Mouse (Mus musculus) ES-CJ7 (cell line): Measurements from ENCODE around the gene Pdia5.

Experiments used
- DNase-seq: peaks from one replicate; pipeline ENCODE4 v3.0.0; 2011; ENCODE audit warnings: low read depth, low spot score

The Pdia5 gene

DNA sequence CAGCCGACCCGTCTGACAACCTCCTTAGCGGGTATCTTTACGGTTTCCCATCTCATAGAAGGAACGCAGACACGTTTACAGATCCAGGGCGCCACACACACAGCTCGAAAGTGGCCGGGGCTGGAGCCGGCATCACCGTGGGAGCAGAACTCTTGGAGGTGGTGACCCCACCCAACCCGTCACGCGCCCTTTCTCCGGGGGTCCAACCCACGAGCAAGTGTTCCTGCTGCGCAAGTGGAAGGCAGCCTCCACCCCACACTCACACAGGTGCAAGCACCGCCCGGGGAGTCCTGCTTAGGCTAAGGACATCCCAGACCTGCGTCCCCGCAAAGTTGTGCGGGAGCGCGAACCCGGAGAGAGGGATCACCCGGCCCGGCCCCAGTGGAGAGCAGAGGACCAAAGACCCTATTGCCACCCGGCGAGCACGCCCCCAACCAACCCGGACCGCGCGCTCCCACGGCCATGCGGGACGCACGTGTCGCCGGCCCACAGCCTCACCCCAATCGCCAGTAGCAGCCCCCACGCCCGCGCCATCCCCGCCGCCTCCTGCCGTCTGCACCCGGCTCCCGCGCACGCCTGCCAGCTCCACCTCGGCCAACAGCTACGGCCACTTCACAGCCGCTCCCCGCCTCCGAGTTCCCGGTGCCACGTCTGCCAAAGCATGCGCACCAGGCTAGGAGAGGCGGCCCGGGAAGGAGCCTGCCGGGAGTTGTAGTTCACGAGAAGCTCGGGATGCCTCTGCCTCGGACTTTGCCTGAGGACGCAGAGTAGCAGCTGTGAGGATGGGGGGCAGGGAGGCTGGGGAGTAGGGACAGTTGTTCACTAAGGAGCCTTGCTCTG, at the start of gene Pdia5:
Gene Pdia5, minus strand, starts transcription at position 643 of the 840 bp plus-strand sequence.
- peak; percentile 82 for DNase-seq

DNA sequence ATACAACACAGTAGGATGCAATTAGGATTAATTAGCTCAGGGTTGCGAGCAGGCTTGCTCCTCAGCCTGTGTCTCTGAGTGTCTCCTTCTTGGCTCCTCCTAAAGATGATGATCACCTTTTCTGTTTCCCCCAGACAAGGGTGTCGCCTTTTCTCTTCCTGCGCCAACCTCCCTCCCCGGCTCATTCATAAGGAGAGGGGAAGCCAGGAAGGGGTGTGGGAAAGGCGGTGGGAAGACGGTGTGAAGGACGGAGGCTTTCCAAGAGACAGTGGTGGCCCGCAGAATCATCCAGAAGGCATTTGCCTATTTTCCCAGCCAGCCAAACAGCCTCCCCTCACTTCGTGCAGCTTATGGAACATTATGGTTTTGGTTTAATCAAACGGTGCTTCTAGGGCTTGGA, 48.4 kb upstream of the Pdia5 start:
- DNase-seq, result no peak

DNA sequence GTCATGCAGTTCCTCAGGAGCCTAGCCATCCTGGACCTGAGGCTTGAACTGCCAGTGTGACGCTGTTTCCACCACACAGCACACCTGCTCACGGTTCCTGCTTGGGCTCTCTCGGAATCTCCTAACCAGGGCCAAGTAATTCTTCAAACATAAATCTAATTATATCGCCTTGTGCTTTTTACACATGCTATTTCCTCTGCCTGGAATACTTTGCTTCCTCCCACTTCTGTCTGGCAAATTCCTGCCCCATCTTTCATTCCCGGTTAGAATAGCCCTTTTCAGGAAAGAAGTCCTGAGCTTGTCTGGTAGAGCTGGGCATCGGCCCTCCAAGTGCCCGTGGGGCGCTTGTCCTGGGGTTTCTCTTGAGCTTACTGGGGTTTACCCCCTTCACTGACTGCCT, 47.0 kb upstream of the Pdia5 start:
- DNase-seq, result no peak

DNA sequence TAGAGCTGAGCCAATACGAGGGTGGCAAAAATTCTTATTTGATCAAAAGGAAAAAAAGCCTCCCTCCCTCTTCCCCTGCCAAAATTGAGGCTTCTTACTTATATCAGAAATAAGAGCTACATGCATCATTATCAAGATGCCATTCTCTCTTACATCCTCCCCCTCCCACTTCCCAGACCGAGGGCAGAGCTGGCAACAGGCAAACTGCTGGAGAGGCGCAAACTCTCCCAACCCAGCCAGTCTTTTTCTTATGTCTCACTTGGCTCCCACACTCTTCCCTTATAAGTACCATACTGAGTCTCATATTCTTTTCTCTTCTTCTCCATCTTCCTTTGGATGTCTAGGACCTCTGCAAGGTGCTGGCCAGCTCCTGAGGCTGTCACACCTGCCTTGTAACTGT, 44.0 kb upstream of the Pdia5 start:
- DNase-seq, result no peak

DNA sequence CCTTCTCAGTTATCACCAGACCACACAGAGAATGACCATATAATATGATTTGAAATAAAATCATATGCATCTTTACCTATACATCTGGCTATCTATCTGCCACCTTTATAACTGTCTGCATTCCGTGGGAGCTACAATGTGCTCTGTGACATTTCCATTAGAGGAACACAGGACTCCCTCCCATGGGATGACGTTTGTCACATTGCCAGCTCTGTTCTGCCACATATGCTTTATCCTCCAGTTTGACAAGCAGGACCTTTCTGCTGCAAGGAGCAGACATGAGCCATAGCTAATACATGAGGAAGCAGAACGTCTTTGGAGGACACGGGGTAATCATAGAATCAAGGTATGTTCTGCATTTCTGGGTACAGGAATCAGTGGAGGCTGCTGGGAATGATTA, 33.5 kb upstream of the Pdia5 start:
- no peak for DNase-seq

DNA sequence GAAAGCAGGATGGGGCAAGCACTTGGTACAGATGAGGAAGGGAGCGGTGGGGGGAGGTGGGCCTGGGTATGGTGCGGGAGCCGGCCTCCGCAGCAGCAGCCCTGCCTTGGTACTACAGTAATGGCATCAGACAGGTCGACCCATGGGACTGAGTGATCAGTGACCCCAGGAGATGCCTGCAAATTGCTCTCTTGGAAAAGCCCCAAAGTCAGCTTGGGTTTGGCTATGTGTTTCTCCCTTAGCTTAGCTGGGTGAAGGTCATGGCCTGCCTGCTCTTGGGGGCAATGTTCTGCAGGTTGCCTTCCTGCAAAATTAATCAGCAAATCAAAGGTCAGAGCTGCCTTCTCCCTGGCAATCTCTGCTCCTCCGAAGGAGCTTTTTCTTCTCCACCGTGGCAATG, 28.6 kb upstream of the Pdia5 start:
- no peak for DNase-seq

DNA sequence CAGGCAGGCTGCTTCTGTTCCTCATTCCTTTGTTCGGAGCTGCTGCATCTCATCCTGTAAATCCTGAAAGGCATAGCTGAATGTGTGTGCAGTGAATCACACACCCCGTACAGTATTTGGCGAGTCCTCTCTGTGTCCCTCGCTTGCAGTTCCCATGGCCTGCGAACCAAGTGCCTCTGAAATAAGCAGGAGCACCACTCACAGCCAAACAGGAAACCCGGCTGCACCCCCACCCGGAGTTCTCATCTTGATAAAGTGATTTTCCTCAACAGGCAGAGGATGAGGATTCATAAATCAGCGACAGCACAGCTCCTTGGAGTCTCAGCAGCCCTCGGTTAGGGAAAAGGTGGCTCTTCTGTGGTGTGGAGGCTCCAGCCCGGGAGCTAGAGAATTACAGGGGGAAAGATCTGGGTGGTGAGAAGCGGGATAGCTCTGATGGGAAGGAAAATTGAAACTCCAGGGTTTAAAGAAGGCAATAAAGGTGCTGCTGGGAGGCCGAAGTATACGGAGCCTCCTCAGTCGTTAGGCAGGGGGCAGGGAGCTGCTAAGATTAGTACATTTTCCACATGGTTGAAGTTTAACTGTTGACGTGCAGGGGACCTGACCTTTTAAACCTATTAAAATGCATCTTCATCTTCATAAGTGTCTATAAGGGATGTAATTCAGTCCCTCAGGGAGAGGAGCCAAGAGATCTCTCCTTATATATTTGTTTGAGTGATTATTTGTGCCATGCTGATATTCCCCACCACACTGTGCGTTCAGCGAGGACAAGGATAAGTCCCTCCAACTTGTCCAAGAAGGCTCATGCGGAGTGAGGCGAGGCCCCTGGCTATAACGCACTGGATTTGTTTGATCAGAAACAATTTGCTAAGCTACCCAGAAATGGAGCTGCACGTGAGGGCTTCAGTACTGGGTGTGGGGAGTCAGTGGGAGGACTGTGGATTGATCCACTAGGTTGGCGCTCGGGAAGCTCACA, 27.6 kb upstream of the Pdia5 start:
- DNase-seq, result no peak

DNA sequence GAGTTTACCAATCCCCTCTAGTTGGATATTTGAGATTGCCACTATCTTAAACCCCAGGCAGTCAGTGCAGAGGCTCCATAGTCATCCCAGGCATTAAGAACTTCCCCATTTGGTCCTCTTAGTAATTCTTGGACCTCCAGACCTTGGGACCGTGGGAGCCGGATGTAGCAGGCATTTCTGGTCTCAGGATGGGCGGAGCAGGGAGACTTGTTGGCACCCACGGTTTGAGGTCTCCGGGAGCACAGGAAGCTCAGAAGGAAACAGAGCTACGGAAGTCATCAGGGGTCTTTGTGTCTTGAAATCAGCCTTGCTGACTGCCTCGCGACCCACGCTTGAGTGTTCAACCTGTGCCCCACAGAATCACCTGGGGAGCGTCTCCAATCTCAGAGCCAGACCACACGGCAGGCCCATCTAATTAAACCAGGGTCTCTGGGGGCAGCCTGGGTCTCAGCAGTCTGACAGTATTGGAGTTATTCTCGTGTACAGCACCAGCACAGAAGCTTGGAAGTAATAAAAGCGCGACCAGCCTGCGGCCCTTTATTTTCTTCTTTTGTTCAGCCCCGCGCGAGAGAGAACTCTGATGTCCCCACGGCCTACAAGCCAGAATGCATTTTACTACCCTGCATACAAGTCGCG, 25.4 kb upstream of the Pdia5 start:
- DNase-seq, result no peak

DNA sequence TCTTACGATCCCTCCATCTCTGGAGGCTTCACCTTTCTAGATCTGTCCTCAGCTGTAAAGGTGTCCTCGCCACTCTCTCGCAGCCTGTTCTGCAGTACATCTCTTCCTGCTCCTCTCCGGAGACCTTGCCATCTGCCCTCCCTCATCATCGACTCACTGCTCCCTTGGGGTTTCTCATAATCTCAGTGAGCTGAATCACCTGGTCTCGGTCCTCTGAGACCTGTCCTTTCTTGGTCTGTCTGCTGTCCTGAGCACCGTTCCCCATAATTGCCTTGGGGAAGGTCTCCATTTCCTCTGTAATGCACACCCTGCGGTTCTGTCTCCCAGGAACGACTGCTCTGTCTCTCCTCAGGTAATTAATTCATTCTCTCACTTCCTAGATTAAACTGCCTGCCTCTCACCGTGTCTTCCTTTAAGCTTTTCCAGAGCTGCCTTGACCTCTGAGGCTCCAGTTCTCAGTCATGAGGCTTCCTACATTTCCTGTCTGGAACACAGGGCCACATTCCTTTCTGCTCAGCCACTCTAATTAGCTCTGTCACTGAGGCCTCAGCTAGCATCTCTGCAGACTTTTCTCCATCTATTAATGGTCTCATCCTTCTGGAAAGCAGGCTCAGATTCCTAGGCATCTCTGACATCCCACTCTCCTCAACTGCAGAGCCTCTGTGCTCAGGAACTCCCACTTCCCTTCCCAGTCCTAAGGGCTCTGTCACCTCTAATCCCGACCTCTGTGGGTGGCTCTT, 18.8 kb upstream of the Pdia5 start:
- DNase-seq, result no peak

DNA sequence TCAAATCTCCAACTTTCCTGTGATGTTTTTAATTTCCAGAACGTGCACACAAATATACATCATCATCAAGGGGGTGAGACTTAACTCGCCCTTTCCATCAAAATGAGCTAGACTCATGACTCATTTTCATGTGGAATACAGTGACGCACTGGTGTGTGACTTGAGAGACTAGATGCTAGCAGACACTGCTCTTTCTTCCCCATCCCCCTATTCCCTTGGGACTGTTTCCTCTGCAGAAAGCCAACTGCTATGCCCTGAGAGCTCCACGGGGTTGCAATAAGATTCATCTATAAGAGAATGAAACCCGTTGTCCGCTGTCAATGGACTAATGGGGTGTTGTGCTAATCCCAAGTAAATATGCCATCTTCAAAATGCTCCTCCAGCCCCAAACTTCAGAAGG, 17.9 kb upstream of the Pdia5 start:
- DNase-seq, result no peak

DNA sequence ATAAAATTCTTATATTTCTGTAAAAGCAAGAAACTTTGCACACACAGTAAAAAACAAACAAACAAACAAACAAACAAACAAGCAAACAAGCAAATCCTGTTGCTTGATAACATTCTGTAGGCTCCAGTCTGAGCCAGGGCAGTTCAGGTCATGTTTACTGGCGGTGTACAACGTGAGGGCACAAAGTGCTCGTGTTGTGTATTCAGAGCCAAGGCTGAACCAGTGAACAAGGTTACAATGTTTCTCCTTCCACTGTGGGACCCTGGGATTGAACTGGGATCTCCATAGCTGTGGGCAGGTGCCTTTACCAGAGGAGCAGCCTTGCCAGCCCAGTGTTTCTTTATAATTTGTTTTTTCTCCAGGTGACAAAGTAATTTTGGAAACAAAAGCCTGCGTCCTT, 15.1 kb upstream of the Pdia5 start:
- no peak for DNase-seq

DNA sequence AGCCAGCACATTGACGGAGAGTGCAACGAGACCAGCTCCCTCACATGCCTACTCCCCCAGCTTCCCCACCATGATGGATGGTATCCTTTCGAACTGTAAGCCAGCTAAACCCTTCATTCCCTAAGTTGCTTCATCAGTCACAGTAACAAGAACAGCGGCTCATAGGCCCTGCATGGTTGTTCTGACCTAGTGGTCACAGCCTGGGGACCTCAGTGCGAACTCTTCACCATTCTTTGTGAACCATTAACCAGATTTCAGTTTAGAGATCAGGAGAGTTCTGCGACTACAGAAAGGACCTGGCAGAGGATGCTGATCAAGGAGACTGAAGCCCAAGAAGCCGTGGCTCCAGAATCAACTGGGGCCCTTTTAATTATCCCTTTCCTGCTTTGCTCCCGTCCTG, 13.6 kb upstream of the Pdia5 start:
- DNase-seq, result no peak

DNA sequence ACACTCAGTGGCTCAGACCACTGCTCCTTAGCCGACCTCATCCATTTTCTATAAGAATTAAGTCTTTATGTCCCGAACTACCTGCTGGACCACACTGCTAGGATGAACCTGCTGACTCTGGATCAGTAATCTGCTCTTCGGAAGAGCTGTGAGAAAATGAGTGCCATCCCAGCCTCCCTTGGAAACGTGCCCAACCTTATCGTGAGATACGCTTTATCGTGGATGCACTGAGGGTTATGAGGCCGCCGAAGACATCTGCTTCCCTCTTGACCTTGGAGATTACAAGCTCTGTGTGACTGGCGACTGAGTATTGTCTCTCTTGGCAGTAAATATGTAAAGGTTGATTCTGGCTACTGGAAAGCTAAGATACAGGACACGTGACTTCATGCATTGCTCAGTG, 11.8 kb upstream of the Pdia5 start:
- DNase-seq, result no peak

DNA sequence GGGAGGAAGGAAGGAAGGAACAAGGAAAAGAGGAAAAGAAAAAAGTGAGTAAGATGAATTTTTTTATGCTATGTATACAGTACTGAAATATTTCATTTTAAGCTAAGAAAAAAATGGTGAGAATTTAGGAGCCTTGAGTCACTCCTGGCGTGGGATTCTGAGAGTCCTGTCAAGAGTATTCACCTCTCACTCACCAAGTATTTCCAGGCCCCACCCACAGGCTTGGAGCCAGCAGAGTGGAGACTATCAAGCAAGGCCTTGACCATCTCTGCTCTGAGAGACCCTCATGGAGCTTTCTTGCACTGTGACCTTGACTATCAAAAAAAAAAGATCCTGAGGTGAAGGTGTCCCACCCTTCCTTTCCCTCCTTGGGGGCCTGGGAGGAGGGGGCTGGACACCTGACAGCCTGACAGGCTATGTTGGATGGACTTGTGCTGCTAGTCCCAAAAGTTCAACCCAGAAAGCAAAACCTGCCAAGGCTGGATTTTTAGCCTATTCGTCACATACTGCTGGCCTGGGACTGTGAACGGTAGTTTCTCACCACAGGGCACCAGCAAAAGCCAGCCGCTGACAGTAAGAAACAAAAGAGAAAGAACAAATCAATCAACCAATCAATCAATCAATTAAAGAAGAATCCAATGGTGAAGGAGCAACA, 10.6 kb upstream of the Pdia5 start:
- no peak for DNase-seq

DNA sequence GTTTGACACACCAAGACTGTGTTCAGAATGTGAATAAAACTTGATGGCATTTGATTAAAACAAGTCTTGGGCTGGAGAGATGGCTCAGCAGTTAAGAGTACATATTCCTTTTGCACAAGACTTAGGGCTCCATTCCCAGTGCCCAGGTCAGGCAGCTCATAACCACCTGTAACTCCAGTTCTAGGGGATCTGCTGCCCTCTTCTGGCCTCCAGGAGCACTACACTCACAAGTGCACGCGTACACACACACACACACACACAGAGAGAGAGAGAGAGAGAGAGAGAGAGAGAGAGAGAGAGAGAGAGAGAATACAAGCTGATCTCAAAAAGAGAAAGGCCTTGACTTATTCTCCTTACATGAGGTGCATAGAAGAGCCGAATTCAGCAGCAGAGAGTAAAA, 9.7 kb upstream of the Pdia5 start:
- peak; percentile 32 for DNase-seq

DNA sequence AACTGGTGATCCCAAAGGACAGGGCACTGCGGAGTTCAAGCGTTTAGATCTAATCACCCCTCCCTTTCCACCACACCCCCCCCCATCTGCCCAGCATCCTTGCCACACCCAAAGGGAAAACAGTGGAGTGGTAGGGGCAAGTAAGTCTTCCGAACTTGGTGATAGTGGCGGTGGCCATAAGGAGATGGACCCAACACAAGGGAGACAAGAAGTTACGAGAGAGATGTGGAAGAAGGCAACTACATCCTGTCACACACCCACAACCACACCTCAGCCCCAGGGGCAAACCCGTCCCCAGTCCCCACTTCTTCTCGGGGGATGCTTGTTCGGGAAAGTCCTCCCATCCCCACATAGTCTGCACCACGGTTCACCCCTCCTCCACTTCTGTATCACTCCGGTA, 880 bp downstream of the Pdia5 start:
- DNase-seq, result no peak

DNA sequence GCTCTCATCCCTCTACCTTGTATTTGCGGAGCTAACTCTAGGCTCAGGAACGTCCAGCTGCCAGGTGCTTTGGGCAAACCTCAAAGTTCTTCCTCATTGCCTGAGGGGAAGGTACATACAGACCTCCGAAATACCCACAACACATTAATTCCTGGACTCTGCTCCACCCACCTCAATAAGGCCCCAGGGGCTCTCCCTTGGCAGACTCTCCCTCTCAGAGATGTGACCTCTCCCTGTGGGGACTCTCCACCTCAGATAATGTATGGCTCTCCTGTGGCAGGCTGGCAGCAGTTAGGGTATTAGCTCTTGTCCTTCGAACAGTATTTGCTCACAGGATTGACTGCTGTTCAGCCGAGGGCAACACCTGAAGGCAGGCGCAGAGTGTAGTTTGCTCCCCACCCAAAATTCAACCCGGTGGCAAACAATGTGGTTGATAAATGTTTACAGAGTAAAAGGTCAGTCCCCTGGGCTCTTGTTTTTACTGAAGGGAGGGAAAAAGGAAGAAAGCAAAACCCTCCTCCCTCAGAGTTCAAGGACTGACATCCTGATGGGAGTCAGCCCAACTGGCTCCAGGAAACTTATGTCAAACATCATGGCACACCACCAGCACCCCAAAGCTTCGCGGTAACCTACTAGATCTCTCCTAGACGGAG, 1.5 kb downstream of the Pdia5 start:
- peak; percentile 19 for DNase-seq

DNA sequence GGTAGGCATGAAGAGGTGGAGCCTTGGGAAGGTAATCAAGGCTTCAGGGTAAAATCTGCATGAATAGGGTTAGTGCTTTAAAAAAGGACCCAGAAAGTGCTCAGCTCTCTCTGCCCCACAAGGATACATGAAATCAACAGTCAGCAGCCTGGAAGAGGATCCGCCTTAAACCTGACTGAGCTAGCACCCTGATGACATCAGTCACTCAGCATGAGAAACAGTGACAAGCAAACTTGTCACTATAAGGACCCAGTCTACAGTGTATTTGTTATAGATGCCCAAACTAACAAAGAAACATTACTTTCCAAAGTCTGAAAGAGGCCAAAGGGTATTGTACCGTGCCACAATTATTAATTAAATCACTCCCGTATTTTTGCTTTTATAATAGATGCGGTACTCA, 2.9 kb downstream of the Pdia5 start:
- DNase-seq, result no peak

DNA sequence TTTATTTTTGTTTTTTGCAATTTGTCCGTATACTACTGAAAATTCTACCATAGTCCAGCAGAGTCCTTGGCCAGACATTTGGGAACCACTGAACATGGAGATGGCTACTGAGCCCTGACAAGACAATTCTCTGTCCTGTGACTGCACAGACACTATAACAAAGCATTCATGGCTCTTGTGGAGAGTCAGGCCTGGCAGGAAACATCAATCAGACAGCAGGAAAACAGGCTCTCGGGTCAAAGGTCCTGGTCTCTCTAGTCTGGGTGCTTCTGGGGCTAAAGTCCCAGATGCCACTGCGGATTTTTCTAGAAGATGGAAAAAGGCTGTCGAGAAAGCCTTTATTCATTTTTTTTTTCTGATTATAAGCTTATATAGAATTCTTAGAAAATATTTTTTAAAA, 3.6 kb downstream of the Pdia5 start:
- DNase-seq, result no peak

DNA sequence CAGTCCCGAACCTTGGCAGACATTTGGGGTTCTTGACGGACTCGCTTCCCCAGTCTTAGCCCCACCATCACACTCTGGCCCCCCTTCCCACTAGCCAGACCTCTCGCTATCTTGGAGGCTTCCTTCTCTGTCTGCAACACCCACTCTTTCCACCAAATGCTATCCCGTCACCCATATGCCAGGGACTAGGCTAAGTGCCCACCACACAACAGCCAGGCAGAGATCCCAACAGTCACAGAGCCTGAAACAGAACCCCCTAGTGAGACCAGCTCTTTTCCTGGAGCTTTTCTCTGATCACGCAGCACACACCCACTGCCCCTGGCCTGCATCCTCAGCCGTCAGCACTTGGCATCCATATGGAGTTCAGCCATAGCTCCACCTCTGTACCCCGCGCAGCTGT, 5.0 kb downstream of the Pdia5 start:
- no peak for DNase-seq
